Comparison of ENCODE assay signal across 8 mouse cellular contexts in the genomic region with DNA sequence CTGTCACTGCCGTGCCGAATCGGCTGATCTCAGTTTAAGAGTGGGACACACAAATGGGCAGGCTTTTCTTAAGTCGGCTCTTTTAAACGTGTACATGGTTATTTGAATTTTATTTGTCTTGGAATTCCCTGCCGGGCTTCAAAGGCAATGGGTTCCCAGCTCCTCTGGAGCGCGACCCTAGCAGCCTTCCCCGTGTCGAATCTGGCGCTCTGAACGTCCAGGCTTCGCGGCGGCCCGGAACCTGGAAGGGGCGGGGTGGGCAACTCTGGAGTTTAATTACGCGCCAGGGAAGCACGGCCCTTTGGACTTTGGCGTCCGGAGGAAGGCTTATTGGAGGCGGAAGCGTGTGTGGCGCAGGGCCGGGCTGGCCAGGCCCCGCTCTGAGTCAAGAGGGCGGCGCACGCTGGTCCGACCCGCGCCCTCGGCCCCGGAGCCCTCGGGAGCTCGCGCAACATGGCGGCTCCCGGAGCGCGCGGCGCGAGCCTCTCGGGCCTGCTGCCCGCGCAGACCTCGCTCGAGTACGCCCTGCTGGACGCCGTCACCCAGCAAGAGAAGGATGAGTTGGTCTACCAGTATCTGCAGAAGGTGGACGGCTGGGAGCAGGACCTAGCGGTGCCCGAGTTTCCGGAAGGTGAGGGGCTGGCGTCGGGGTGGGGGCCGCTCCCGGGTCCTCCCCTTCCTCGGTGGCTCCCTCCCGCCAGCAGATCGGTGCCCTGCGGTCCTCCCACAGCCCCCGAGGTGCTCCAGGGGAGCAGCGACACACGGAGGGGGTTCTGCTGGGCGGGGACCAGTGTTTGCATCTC. TPM values are rescaled to one million over a fixed set of nuclear protein-coding genes. Genes with fewer than 3 reads are reported as not detected.
DNase-seq lines count a peak whose midpoint lies in the region; ATAC-seq lines count a peak whose summit lies in the region.

A gene (plus strand): TSS at position 32 of the 803 bp plus-strand sequence.

- WGBS in intestine, embryonic 14.5 days, result under 1% methylated on average over 69 of the region's 69 CpGs
- under 1% methylated on average over 69 of the region's 69 CpGs for WGBS in midbrain, embryonic 10.5 days

- H3K27ac ChIP-seq in intestine, embryonic 14.5 days (ENCODE audit: low read depth), result peak within 1 kb of the TSS; percentile 98
- peak within 1 kb of the TSS; percentile 99 for H3K27ac ChIP-seq in midbrain, embryonic 10.5 days (replicated peaks)

- intact Hi-C loops in gastrocnemius, postnatal 36 days (cut with DNase I), result no loop called here
- intact Hi-C loops in left cerebral cortex, postnatal 36 days (cut with DNase I), result no loop called here

- H3K36me3 ChIP-seq in intestine, embryonic 14.5 days (ENCODE audit: control insufficient read depth, insufficient read depth, low read length), result peaks cover 38% of the 10 kb centered on the region
- H3K36me3 ChIP-seq in midbrain, embryonic 10.5 days, result peaks cover 44% of the 10 kb centered on the region

- H3K27me3 ChIP-seq in intestine, embryonic 14.5 days (replicated peaks; ENCODE audit: control insufficient read depth, insufficient read depth, low read length), result no peaks in the 10 kb centered on the region
- no peaks in the 10 kb centered on the region for H3K27me3 ChIP-seq in midbrain, embryonic 10.5 days (ENCODE audit: low read depth, poor library complexity, severe bottlenecking)

- peaks cover 16% of the 10 kb centered on the region for H3K4me1 ChIP-seq in intestine, embryonic 14.5 days (replicated peaks; ENCODE audit: control insufficient read depth, insufficient read depth, low read length)
- H3K4me1 ChIP-seq in midbrain, embryonic 10.5 days, result peaks cover 28% of the 10 kb centered on the region

- H3K9me3 ChIP-seq in intestine, embryonic 14.5 days (ENCODE audit: control insufficient read depth, low read length), result no peaks in the 10 kb centered on the region
- H3K9me3 ChIP-seq in midbrain, embryonic 10.5 days (replicated peaks), result no peaks in the 10 kb centered on the region

- ATAC-seq in intestine, embryonic 14.5 days (replicated peaks; ENCODE audit: low FRiP score, low TSS enrichment, low read depth), result peak; percentile 94

- DNase-seq in adrenal gland, postnatal 10 days, result peak; percentile 91
- DNase-seq in embryo, embryonic 9.5 days (ENCODE audit: extremely low spot score), result peak; percentile 91
- DNase-seq in gastrocnemius, postnatal 36 days, result peak; percentile 81 to 83
- peak; percentile 97 for DNase-seq in intestine, embryonic 14.5 days (ENCODE audit: low spot score)
- peak; percentile 84 to 85 for DNase-seq in left cerebral cortex, postnatal 36 days (ENCODE audit: low spot score in 2 of 2)
- DNase-seq in midbrain, embryonic 10.5 days (ENCODE audit: low spot score), result peak; percentile 85
- peak; percentile 58 to 59 for DNase-seq in right cerebral cortex, postnatal 36 days (ENCODE audit: low spot score in 2 of 2)
- DNase-seq in urinary bladder, postnatal 4 days (ENCODE audit: low spot score in 2 of 2), result peak; percentile 81 to 85

- peak within 1 kb of the TSS; percentile 91 for H3K4me2 ChIP-seq in intestine, embryonic 14.5 days (ENCODE audit: low read length)

- H3K9ac ChIP-seq in intestine, embryonic 14.5 days (ENCODE audit: low read length), result peak within 1 kb of the TSS; percentile 97

- peak within 1 kb of the TSS; percentile 89 for H3K4me3 ChIP-seq in intestine, embryonic 14.5 days (ENCODE audit: low read depth, low read length)
- H3K4me3 ChIP-seq in midbrain, embryonic 10.5 days, result peak within 1 kb of the TSS; percentile 99

RNA-seq across cellular contexts. Expression of the gene that starts here (rescaled TPM):
- 10 to 100 TPM; 16.1 to 19.1 TPM for total RNA-seq in adrenal gland, postnatal 10 days (2021)
- 1 to 10 TPM; 8.5 to 9.1 TPM for total RNA-seq in gastrocnemius, postnatal 36 days (2021)
- 18.0 and 20.1 TPM in 2 replicates for polyA plus RNA-seq in intestine, embryonic 14.5 days (2014; fragmentation: Nextera tagmentation; extraction: Ambion mirVana)
- 10 to 100 TPM; 11.8 to 14.5 TPM for total RNA-seq in left cerebral cortex, postnatal 36 days (2021)
- 13.5 and 14.4 TPM in 2 replicates for polyA plus RNA-seq in midbrain, embryonic 10.5 days (2016; fragmentation: Nextera tagmentation; extraction: Ambion mirVana)

Comparison
In these comparisons a context has a peak if more than half of its experiments do, and no peak if none do; other contexts are left out.
1. Peak in every context shown above with its lines: DNase-seq, ATAC-seq, H3K4me3 ChIP-seq and H3K27ac ChIP-seq.